Mouse (Mus musculus): ENCODE data around the gene Lpar1. TPM values are rescaled to one million over a fixed set of nuclear protein-coding genes. Genes with fewer than 3 reads are reported as not detected.

Gene Lpar1
- polyA plus RNA-seq (2015; fragmentation: Nextera tagmentation; extraction: Ambion mirVana) = 16.4 and 18.6 TPM in 2 replicates

DNA sequence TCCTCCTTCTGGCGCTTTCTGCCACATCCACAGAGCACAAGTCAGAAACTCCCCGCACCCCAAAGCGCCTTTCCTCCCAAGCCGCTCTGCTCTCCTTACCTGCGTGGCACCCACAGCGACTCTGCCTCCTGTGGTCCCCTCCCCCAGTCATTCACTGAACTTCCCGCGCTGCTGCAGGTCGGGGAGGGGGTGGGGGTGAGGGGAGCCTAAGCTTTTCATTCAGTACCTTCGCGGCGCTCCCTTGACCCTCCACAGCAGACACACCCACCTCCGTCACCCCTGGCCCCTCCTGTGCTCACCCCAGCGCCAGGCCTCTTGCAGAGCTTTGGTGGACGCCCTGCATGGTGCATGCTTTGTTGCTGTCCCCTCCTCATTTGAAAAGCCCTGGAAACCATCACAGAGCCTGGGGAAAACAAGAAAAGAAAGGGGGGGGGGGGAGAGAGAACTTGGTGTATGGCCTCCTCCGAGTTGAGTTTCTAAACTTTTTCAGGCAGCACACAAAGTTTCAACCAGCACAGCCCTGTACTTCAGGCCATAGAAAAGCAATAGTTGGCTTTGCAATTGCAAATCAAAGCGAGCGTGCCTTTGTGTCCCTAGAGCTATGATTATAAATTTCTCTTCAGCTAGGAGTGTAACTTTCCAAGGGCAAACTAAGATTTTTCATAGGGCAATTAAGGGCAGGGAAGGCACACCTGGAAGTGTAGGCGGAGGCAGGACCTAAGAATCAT is at the start of gene Lpar1:
Gene Lpar1 (minus strand): TSS at position 268 of the 728 bp plus-strand sequence.
- peak; percentile 70 for ATAC-seq (ENCODE audit: low FRiP score)
- no peaks in the 10 kb centered on the region for H3K36me3 ChIP-seq
- peaks cover 28% of the 10 kb centered on the region for H3K27me3 ChIP-seq
- H3K4me3 ChIP-seq = peak within 1 kb of the TSS; percentile 67
- H3K4me2 ChIP-seq = peak within 1 kb of the TSS; percentile 94
- WGBS = 3% methylated on average over 19 of the region's 19 CpGs
- peaks cover 17% of the 10 kb centered on the region for H3K4me1 ChIP-seq (replicated peaks)
- H3K9me3 ChIP-seq = no peaks in the 10 kb centered on the region
- 0 out of 2 replicates have a peak within 1 kb of the TSS, but pooled peaks have one; percentile 9 for H3K27ac ChIP-seq
- H3K9ac ChIP-seq = peak within 1 kb of the TSS; percentile 76

DNA sequence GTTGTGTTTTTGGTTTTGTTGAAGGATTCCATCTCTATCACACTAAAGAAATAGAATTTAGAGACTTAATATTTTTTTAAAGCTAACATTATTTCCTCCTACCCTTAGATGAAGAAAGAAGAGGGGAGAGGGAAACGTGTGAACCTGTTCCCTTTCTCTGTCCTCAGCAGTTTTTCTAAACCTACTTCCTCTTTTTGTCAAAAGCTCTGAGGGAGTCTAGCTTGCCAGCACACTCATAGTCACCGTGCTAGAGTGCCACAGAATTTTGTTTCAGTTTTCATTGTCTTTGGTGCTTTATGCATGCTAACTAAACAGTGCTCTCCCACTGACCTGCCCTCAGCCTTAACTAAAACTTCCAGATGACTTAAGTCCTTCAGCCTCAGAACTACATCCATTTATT is 32.2 kb upstream of the Lpar1 start:
- no peaks in the 10 kb centered on the region for H3K4me1 ChIP-seq (replicated peaks)
- no peaks in the 10 kb centered on the region for H3K36me3 ChIP-seq
- no peak overlapping the region for H3K4me3 ChIP-seq
- H3K27ac ChIP-seq = no peak overlapping the region
- H3K9ac ChIP-seq = no peak overlapping the region
- no peaks in the 10 kb centered on the region for H3K9me3 ChIP-seq
- H3K27me3 ChIP-seq = no peaks in the 10 kb centered on the region
- no peak overlapping the region for H3K4me2 ChIP-seq
- ATAC-seq (ENCODE audit: low FRiP score) = no peak
- 46% methylated on average over 2 of the region's 2 CpGs for WGBS

DNA sequence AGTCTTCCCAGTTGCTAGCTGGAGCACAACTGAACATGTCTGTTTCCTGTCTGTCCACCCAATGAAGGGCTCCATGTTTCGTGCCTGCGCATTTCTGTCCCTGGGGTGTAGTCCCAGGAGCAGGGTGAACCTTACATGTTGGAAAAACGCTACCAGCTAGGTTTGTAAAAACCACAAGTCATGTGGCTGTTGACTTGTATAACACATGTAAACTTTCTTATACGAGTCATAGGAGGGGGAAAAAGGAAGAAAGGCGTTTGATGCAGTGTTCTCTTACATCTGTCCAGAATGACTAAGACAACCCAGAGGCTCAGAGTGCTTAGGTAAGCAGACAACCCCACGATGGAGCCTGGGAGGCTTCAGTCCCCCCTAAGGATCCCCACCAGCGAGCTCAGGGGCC is 27.5 kb upstream of the Lpar1 start:
- 85% methylated on average over 7 of the region's 7 CpGs for WGBS
- no peak overlapping the region for H3K9ac ChIP-seq
- no peak overlapping the region for H3K27ac ChIP-seq
- H3K4me3 ChIP-seq = no peak overlapping the region
- no peak overlapping the region for H3K4me2 ChIP-seq
- H3K27me3 ChIP-seq = no peaks in the 10 kb centered on the region
- ATAC-seq (ENCODE audit: low FRiP score) = no peak
- H3K4me1 ChIP-seq (replicated peaks) = no peaks in the 10 kb centered on the region
- H3K36me3 ChIP-seq = no peaks in the 10 kb centered on the region
- H3K9me3 ChIP-seq = no peaks in the 10 kb centered on the region

DNA sequence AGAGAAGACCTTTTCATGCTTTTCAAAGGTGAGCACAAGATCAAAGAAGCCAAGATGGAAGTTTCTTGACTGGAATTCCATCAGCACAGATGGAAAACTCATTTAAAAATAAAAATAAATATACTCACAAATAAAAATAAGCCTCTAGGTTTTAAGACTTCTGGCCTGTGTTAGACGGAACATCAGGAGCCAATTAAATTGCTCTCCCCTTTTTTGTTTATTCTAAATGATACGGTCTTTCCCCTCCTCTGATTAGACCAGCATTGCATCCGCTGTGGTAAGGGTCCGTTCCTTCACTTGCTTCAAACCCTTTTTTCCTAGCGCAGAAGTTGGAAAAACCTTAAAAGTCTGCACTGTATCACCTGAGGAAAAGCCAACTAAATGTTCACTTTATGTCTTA is 26.8 kb upstream of the Lpar1 start:
- WGBS = 91% methylated on average over 5 of the region's 5 CpGs
- Histone ChIP-seq H3K27me3 (no peaks in the 10 kb centered on the region), H3K36me3 (no peaks in the 10 kb centered on the region), H3K4me1 (replicated peaks) (no peaks in the 10 kb centered on the region), H3K9ac (no peak overlapping the region), H3K27ac (no peak overlapping the region), H3K4me3 (no peak overlapping the region), H3K9me3 (no peaks in the 10 kb centered on the region), H3K4me2 (no peak overlapping the region)
- no peak for ATAC-seq (ENCODE audit: low FRiP score)

- ATAC-seq (ENCODE audit: low FRiP score) = no peak
- Histone ChIP-seq H3K4me2 (no peak overlapping the region), H3K4me3 (no peak overlapping the region), H3K9ac (no peak overlapping the region), H3K27me3 (no peaks in the 10 kb centered on the region), H3K4me1 (replicated peaks) (no peaks in the 10 kb centered on the region), H3K36me3 (no peaks in the 10 kb centered on the region), H3K9me3 (no peaks in the 10 kb centered on the region), H3K27ac (no peak overlapping the region)
- WGBS = 77% methylated on average over 10 of the region's 10 CpGs
Observed at GRCm38 (mm10) chr4:58580098-58580497, 26.4 kb upstream of the Lpar1 start.

DNA sequence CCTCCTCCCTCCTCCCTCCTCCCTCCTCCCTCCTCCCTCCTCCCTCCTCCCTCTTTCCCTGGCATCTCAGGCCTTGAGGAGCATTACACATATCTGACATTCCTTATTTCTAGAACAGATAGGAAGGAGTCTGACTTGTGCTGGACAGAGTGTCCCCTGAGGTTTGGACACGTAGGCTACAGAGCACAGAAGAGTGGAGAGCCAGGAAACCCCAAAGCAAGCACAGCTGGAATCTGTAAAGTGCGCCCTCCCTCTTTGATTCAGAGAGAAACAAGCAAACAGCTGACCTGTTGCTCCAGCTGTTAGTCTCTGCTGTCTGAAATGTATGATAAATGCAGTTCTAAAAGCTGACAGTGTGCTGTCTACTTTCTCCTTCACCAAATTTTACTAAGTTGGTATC is 24.8 kb upstream of the Lpar1 start:
- Histone ChIP-seq H3K4me1 (replicated peaks) (no peaks in the 10 kb centered on the region), H3K9me3 (no peaks in the 10 kb centered on the region), H3K4me3 (no peak overlapping the region), H3K36me3 (no peaks in the 10 kb centered on the region), H3K27ac (no peak overlapping the region), H3K9ac (no peak overlapping the region), H3K4me2 (no peak overlapping the region), H3K27me3 (no peaks in the 10 kb centered on the region)
- no peak for ATAC-seq (ENCODE audit: low FRiP score)
- WGBS = 49% methylated on average over 2 of the region's 2 CpGs

GRCm38 (mm10) chr4:58577382-58578048 is 23.8 kb upstream of the Lpar1 start:
- Histone ChIP-seq H3K27me3 (no peaks in the 10 kb centered on the region), H3K4me3 (no peak overlapping the region), H3K9me3 (no peaks in the 10 kb centered on the region), H3K4me1 (replicated peaks) (no peaks in the 10 kb centered on the region), H3K36me3 (no peaks in the 10 kb centered on the region), H3K4me2 (no peak overlapping the region), H3K9ac (no peak overlapping the region), H3K27ac (no peak overlapping the region)
- no peak for ATAC-seq (ENCODE audit: low FRiP score)
- WGBS = 62% methylated on average over 5 of the region's 5 CpGs

DNA sequence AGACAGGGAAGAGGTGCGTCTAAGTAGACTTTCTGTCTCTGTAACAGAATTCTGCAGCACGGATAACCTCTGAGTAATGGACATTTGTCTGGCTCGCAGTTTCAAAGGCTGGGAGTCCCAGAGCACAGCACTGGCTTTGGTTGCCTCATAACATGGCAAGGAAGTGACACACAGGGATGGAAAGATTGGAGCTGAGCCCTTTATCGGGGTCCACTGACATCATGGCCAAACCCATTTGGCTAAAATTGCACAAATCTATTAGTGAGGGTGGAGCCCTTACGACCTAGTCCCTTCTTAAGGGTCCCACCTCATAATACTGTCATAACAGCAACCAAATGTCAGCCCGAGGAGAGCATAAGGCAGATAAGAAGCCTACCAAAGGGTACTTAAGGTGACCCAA is 22.1 kb upstream of the Lpar1 start:
- Histone ChIP-seq H3K9me3 (no peaks in the 10 kb centered on the region), H3K9ac (no peak overlapping the region), H3K4me1 (replicated peaks) (no peaks in the 10 kb centered on the region), H3K4me2 (no peak overlapping the region), H3K27ac (no peak overlapping the region), H3K27me3 (no peaks in the 10 kb centered on the region), H3K4me3 (no peak overlapping the region), H3K36me3 (no peaks in the 10 kb centered on the region)
- ATAC-seq (ENCODE audit: low FRiP score) = no peak
- 93% methylated on average over 6 of the region's 6 CpGs for WGBS

- H3K27ac ChIP-seq = no peak overlapping the region
- H3K4me1 ChIP-seq (replicated peaks) = no peaks in the 10 kb centered on the region
- H3K9ac ChIP-seq = no peak overlapping the region
- 83% methylated on average over 6 of the region's 6 CpGs for WGBS
- H3K36me3 ChIP-seq = no peaks in the 10 kb centered on the region
- H3K27me3 ChIP-seq = no peaks in the 10 kb centered on the region
- no peaks in the 10 kb centered on the region for H3K9me3 ChIP-seq
- no peak overlapping the region for H3K4me2 ChIP-seq
- no peak for ATAC-seq (ENCODE audit: low FRiP score)
- H3K4me3 ChIP-seq = no peak overlapping the region
Observed at GRCm38 (mm10) chr4:58574024-58574423, 20.3 kb upstream of the Lpar1 start.

DNA sequence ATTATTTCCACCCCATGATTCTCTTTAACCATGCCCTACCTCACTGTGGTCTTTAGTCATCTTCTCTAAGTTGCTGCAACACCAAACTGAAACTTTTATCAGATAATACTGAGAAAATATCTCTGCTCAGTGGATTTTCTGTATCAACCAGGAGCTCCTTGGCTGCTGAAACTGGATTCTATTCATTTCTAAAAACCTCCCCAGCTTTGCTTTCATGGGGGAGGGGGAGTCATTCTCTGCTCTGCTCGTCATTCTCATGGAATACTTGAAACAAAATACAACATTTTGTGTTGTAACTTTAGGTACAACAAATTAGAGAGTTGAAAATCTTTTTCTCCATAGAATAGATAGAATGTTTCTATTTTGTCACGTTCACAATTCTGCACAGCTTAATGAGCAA is 18.7 kb upstream of the Lpar1 start:
- ATAC-seq (ENCODE audit: low FRiP score) = no peak
- Histone ChIP-seq H3K4me2 (no peak overlapping the region), H3K36me3 (no peaks in the 10 kb centered on the region), H3K9ac (no peak overlapping the region), H3K9me3 (no peaks in the 10 kb centered on the region), H3K4me3 (no peak overlapping the region), H3K27ac (no peak overlapping the region), H3K4me1 (replicated peaks) (no peaks in the 10 kb centered on the region), H3K27me3 (no peaks in the 10 kb centered on the region)
- WGBS = 70% methylated on average over 2 of the region's 2 CpGs

GRCm38 (mm10) chr4:58571661-58572060 is 18.0 kb upstream of the Lpar1 start:
- H3K9ac ChIP-seq = no peak overlapping the region
- H3K36me3 ChIP-seq = no peaks in the 10 kb centered on the region
- no peak overlapping the region for H3K27ac ChIP-seq
- WGBS = 20% methylated on average over 3 of the region's 3 CpGs
- no peak for ATAC-seq (ENCODE audit: low FRiP score)
- no peaks in the 10 kb centered on the region for H3K4me1 ChIP-seq (replicated peaks)
- H3K4me2 ChIP-seq = no peak overlapping the region
- H3K4me3 ChIP-seq = no peak overlapping the region
- H3K9me3 ChIP-seq = no peaks in the 10 kb centered on the region
- no peaks in the 10 kb centered on the region for H3K27me3 ChIP-seq

- Histone ChIP-seq H3K9me3 (no peaks in the 10 kb centered on the region), H3K27ac (no peak overlapping the region), H3K4me1 (replicated peaks) (no peaks in the 10 kb centered on the region), H3K36me3 (no peaks in the 10 kb centered on the region), H3K27me3 (no peaks in the 10 kb centered on the region), H3K9ac (no peak overlapping the region), H3K4me2 (no peak overlapping the region), H3K4me3 (no peak overlapping the region)
- WGBS = 11% methylated on average over 1 of the region's 1 CpGs
- ATAC-seq (ENCODE audit: low FRiP score) = no peak
Observed at GRCm38 (mm10) chr4:58571232-58571631, 17.5 kb upstream of the Lpar1 start.

GRCm38 (mm10) chr4:58568486-58568885 is 14.8 kb upstream of the Lpar1 start:
- Histone ChIP-seq H3K27me3 (no peaks in the 10 kb centered on the region), H3K36me3 (no peaks in the 10 kb centered on the region), H3K9ac (no peak overlapping the region), H3K27ac (no peak overlapping the region), H3K4me2 (no peak overlapping the region), H3K4me3 (no peak overlapping the region), H3K9me3 (no peaks in the 10 kb centered on the region), H3K4me1 (replicated peaks) (no peaks in the 10 kb centered on the region)
- WGBS = 79% methylated on average over 8 of the region's 8 CpGs
- ATAC-seq (ENCODE audit: low FRiP score) = no peak
